Mouse (Mus musculus) ovary, postnatal 10 days (tissue): ENCODE measurements around the gene Ptgir.

Experiments used
- DNase-seq: peaks from one replicate; pipeline ENCODE4 v3.0.0; 2022; ENCODE audit warnings: low spot score

Ptgir gene

GRCm38 (mm10) chr7:16906281-16906680 is at the start of gene Ptgir:
Gene Ptgir, plus strand, starts transcription at chr7:16906490.
- no peak for DNase-seq

- DNase-seq: no peak
Observed at GRCm38 (mm10) chr7:16858336-16858735, 48.0 kb upstream of the Ptgir start.

GRCm38 (mm10) chr7:16859902-16860651 is 46.2 kb upstream of the Ptgir start:
- DNase-seq: no peak

GRCm38 (mm10) chr7:16867488-16867887 is 38.8 kb upstream of the Ptgir start:
- DNase-seq: no peak

- DNase-seq: no peak
Observed at GRCm38 (mm10) chr7:16869497-16869896, 36.8 kb upstream of the Ptgir start.

DNA sequence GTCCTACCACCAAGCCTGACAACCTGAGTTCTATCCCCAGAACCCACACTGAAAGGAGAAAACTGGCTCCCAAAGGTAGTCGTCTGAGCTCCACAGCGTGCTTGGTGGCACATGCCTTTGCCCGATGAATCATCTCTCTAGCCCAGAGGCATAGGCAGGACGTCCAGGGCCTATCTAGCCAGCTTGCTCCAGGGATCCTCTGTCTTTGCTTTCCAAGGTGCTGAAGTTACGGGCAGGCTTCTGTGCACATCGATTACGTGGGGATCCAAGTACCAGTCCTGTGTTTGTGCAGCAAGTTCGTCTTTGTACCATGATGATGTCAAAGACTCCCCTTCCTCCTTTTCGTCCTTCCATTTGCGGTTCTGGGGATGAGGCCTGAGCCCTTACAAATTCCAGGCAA is 34.7 kb upstream of the Ptgir start:
- no peak for DNase-seq

GRCm38 (mm10) chr7:16872478-16872877 is 33.8 kb upstream of the Ptgir start:
- DNase-seq: no peak

DNA sequence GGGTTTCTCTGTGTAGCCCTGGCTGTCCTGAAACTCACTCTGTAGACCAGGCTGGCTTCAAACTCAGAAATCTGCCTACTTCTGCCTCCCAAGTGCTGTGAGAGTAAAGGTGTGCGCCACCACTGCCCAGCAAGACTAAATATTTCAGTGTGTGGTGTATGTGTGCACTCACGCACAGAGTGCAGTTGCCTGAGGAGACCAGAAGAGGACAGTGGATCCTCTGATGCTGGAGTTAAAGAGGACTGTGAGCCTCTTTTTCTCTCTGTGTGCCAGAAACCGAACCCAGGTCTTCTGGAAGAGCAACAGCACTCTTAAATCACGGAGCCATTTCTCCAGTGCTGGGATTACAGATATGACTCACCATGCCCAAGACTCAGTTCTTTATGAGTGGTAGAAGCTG is 32.9 kb upstream of the Ptgir start:
- DNase-seq: no peak

- peak; percentile 62 for DNase-seq
Observed at GRCm38 (mm10) chr7:16874190-16874589, 32.1 kb upstream of the Ptgir start.

DNA sequence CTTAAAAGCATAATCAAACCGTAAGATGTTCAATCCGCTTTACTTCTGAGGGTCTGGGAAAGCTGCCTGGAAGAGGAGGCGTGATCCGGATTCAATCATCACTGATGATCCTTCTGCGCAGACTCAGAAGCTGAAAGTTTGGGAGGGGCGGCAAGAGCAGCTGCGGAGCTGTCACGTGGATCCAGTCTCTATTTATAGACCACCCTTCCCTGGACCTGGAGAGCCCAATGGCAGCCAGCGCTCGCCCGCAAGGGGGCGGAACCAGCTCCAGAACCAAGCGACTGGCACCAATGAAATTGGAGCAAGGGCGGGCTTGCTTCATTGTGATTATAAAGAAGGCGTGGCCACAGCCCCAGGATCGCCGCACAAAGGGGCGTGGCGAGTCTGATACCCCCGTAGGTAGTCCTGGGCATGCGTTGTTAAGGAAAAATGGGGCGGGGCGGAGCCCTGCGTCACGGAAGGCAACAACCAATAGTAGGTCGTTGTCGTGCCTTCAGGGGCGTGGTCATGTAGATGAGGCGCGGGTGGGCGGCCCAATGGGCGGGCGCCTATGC is 31.5 kb upstream of the Ptgir start:
- DNase-seq: peak; percentile 95

DNA sequence AGATGAGACGGTGACA is 31.2 kb upstream of the Ptgir start, which contains the start of gene Dact3:
Gene Dact3, plus strand, starts transcription at position 8 of the 16 bp plus-strand sequence.
- no peak for DNase-seq

DNA sequence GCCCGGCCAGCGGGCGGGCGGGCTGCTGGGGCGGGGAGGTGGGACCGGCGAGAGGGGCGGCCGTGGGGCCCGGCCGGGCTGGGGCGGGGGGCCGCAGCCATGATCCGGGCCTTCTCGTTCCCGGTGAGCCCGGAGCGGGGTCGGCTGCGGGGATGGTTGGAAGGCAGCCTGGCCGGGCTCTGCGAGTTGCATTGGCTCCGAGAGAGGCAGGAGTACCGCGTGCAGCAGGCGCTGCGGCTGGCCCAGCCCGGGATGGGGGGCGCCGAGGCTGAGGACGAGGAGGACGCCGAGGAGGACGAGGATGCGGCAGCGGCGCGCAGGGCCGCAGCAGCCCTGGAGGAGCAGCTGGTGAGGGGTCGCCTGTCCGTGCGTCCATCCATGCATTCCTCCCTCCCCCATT is 31.0 kb upstream of the Ptgir start:
- no peak for DNase-seq

DNA sequence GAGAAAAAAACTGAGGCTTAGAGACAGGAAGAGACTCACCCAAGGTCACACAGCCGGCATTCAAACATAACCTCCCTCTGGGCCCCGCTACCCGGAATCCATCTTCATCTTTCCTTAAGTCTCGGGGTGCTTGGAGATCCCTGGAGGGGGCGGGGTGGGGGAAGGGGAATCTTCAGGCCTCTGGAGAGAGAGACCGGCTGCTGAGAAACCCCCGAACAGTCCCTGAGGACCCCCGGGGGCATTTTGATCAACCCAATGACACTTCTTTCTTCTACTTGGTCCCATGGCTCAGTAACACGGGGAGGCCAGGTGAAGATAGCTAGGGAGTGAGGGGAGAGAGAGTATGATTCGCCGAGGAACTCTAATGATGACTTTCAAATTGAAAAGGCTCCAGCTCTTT is 30.3 kb upstream of the Ptgir start:
- DNase-seq: no peak

- no peak for DNase-seq
Observed at GRCm38 (mm10) chr7:16876608-16877007, 29.7 kb upstream of the Ptgir start.

GRCm38 (mm10) chr7:16877717-16878116 is 28.6 kb upstream of the Ptgir start:
- no peak for DNase-seq

GRCm38 (mm10) chr7:16879796-16880547 is 26.3 kb upstream of the Ptgir start:
- DNase-seq: no peak

GRCm38 (mm10) chr7:16880615-16881014 is 25.7 kb upstream of the Ptgir start:
- DNase-seq: no peak

DNA sequence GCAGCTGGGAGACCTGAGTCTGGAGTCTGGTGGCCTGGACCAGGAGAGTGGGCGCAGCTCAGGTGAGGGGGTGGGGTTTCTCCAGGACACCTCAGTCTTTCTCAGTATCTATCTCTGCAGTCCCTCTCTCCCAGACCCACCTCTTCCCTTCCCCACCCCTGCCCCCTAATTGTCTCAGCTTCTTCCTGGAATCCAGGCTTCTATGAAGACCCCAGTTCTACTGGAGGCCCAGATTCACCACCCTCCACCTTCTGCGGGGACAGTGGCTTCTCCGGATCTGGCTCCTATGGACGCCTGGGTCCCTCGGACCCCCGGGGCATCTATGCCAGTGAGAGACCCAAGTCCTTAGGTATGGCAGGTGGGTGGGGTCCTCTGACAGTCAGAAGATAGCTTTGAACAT is 23.1 kb upstream of the Ptgir start:
- DNase-seq: no peak

GRCm38 (mm10) chr7:16884334-16884733 is 22.0 kb upstream of the Ptgir start:
- no peak for DNase-seq

DNA sequence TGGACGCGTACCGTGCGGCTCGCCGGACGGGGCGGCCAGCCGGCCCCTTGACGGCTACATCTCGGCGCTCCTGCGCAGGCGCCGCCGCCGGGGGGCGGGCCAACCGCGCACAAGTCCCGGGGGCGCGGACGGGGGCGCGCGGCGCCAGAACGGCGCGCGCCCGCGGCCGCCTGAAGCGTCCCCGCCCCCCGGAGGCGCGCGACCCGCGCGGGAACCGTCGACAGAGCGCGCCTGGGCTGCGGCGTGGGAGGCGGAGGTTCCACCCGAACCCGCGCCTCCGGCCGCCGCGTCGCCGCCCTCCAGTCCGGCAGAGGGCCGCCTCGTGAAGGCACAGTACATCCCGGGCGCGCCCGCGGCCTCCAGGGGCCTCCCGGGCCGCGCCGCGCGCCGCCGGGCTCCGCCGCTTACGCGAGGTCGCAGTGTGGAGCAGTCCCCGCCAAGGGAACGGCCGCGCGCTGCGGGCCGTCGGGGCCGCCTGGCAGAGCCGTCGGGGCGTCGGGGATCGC is 21.0 kb upstream of the Ptgir start:
- DNase-seq: no peak

DNA sequence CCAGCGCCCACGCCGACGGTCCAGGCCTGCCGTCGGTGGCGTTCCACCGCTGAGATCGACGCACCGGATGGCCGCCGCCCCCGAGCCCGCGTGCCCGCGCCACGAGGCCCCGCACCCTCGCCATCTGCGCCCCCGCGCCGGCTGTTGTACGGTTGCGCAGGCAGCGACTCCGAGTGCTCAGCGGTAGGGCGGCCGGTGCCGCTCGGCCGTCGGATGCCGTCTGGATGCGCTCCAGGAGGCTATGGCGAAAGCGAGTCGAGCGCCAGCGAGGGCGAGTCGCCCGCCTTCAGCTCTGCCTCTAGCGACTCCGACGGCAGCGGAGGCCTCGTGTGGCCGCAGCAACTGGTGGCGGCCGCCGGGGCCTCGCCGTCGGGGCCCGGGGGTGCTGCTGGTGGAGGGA is 20.4 kb upstream of the Ptgir start:
- DNase-seq: no peak

DNA sequence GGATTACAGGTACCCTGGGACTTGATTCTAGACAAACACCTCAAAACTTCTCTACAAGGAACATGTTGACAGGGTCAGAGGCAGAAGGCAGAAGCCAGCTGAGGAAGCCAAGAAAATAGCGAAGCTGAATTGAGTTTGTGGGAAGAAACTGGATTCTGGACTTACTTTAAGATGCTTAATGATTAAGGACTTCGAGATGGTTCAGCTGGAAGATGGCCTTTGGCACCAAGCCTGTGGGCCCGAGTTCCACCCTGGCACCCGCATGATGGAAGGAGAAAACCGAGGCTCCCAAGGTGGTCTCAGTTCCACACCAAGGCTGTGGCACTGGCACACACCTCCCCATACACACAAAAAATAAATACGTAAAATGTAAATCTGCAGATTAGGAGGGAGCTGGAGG is 15.8 kb upstream of the Ptgir start:
- DNase-seq: no peak

DNA sequence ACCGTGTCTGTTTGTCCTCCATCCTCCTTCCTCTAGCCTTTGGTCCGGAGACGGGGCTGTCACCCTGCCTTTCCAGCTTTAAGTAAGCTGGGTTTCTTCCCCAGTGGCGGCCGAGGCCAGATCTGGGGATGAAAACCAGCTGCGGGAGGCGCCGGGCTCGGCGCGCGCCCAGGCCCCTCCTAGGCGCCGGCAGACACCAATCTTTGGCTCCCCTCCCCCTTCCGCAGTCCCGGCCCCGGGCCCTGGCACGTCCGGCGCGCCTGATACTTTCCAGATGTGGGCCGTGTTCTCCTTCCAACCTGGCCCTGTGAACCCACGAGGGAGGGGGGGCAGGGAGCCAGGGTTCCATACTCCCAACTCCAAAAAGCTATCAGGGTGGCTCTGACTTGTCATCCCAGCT is 15.3 kb upstream of the Ptgir start:
- DNase-seq: peak; percentile 57
